Mouse (Mus musculus) heart, embryonic 14.5 days (tissue): ENCODE measurements around the gene Hoxa5. TPM values are rescaled to one million over a fixed set of nuclear protein-coding genes. Genes with fewer than 3 reads are reported as not detected.

ENCODE experiments used
- ATAC-seq: fragments of 200-750 bp; cut with Nextera tagmentation; 2 replicates; pipeline ENCODE4 v1.8.0; 2017; ENCODE audit warnings: low read depth, moderate TSS enrichment; ENCODE audit not compliant: insufficient number of reproducible peaks, insufficient read depth, low FRiP score
- H3K27ac ChIP-seq, 2 experiments: fragments of 200-500 bp in 1 of 2; fragments of 300-500 bp in 1 of 2; sonication (generic) in 1 of 2; replicated peaks in 1 of 2; 2 replicates each; pipeline ENCODE4 v1.5.1; 2012 to 2014; ENCODE audit warnings: low read depth in 2 of 2, low read length in 2 of 2, control low read depth in 1 of 2, mild to moderate bottlenecking in 1 of 2, mixed read lengths in 1 of 2; ENCODE audit not compliant: control insufficient read depth in 1 of 2, insufficient read depth in 1 of 2
- H3K27me3 ChIP-seq: fragments of 300-500 bp; sonication (generic); 2 replicates; pipeline ENCODE4 v1.6.1; 2014; ENCODE audit warnings: mild to moderate bottlenecking, low read length, control low read depth; ENCODE audit not compliant: control insufficient read depth, insufficient read depth
- H3K36me3 ChIP-seq: fragments of 300-500 bp; sonication (generic); 2 replicates; pipeline ENCODE4 v1.6.1; 2014; ENCODE audit warnings: mild to moderate bottlenecking, control low read depth, low read length, mixed read lengths; ENCODE audit not compliant: control insufficient read depth, insufficient read depth
- H3K4me1 ChIP-seq, 2 experiments: fragments of 200-500 bp in 1 of 2; fragments of 300-500 bp in 1 of 2; sonication (generic) in 1 of 2; 2 replicates each; pipeline ENCODE4 v1.6.1; 2012 to 2014; ENCODE audit warnings: low read length in 2 of 2, control low read depth in 1 of 2, mixed read lengths in 1 of 2; ENCODE audit not compliant: control insufficient read depth in 2 of 2, insufficient read depth in 2 of 2
- H3K4me2 ChIP-seq: fragments of 300-500 bp; sonication (generic); 2 replicates; pipeline ENCODE4 v1.6.1; 2014; ENCODE audit warnings: mild to moderate bottlenecking, low read length
- H3K4me3 ChIP-seq, 2 experiments: fragments of 200-500 bp in 1 of 2; fragments of 300-500 bp in 1 of 2; sonication (generic) in 1 of 2; 2 replicates each; pipeline ENCODE4 v1.5.1; 2012 to 2014; ENCODE audit warnings: low read length in 2 of 2, mild to moderate bottlenecking in 2 of 2, control low read depth in 1 of 2, low read depth in 1 of 2, moderate library complexity in 1 of 2; ENCODE audit not compliant: control insufficient read depth in 1 of 2, insufficient read depth in 1 of 2
- H3K9ac ChIP-seq: fragments of 300-500 bp; sonication (generic); 2 replicates; pipeline ENCODE4 v1.6.1; 2014; ENCODE audit warnings: mild to moderate bottlenecking, low read length
- H3K9me3 ChIP-seq: fragments of 300-500 bp; sonication (generic); 2 replicates; pipeline ENCODE4 v1.6.1; 2016; ENCODE audit warnings: low read length, control low read depth; ENCODE audit not compliant: control insufficient read depth
- WGBS: fragments of 180-500 bp; shearing (Covaris S2); extraction: QIAGEN DNeasy Blood & Tissue Kit; methylation state at CpG from one replicate; pipeline ENCODE4 v1.1.7; 2014; 5-methylcytosine and 5-hydroxymethylcytosine counted together
- polyA plus RNA-seq: library from polyadenylated mRNA; unstranded; fragments of >200 nt; fragmentation: Nextera tagmentation; extraction: Ambion mirVana; gene quantifications from 2 replicates; pipeline ENCODE4 v1.2.1, GENCODE M21; 2014

The Hoxa5 gene
- polyA plus RNA-seq, 1 experiment from 2014 or later = 1.3 TPM

GRCm38 (mm10) chr6:52244471-52245039 is 40.2 kb upstream of the Hoxa5 start:
- Histone ChIP-seq H3K4me2 (peak overlapping the region; percentile 33; the same call in 1 of the 2 replicates), H3K27me3 (peaks cover 100% of the 10 kb centered on the region), H3K9ac (no peak overlapping the region), H3K9me3 (no peaks in the 10 kb centered on the region), H3K4me3 (peak overlapping the region in 1 of 2 experiments; percentile 15; a peak in 1 of 4 replicates), H3K27ac (no peak overlapping the region), H3K4me1 (peaks cover 3 to 6% of the 10 kb centered on the region in 2 experiments; a peak in 2 of 4 replicates), H3K36me3 (no peaks in the 10 kb centered on the region)
- no peak for ATAC-seq
- WGBS = 2% methylated on average over 23 of the region's 23 CpGs

- no peak overlapping the region for H3K9ac ChIP-seq
- ATAC-seq = no peak
- H3K4me3 ChIP-seq = no peak overlapping the region
- no peak overlapping the region for H3K4me2 ChIP-seq
- peaks cover 99% of the 10 kb centered on the region for H3K27me3 ChIP-seq
- no peaks in the 10 kb centered on the region for H3K36me3 ChIP-seq
- no peaks in the 10 kb centered on the region for H3K9me3 ChIP-seq
- under 1% methylated on average over 12 of the region's 12 CpGs for WGBS
- H3K27ac ChIP-seq = no peak overlapping the region
- peaks cover 3 to 6% of the 10 kb centered on the region in 2 experiments; a peak in 2 of 4 replicates for H3K4me1 ChIP-seq
Measured at GRCm38 (mm10) chr6:52243681-52244121, 39.3 kb upstream of the Hoxa5 start.

- H3K9ac ChIP-seq = no peak overlapping the region
- H3K4me1 ChIP-seq = peaks cover 3 to 6% of the 10 kb centered on the region in 2 experiments; a peak in 2 of 4 replicates
- no peaks in the 10 kb centered on the region for H3K36me3 ChIP-seq
- H3K4me2 ChIP-seq = no peak overlapping the region
- H3K9me3 ChIP-seq = no peaks in the 10 kb centered on the region
- H3K27me3 ChIP-seq = peaks cover 99% of the 10 kb centered on the region
- ATAC-seq = no peak
- H3K4me3 ChIP-seq = no peak overlapping the region
- no peak overlapping the region for H3K27ac ChIP-seq
- WGBS = 6% methylated on average over 4 of the region's 4 CpGs
Measured at GRCm38 (mm10) chr6:52242801-52243332, 38.5 kb upstream of the Hoxa5 start.

GRCm38 (mm10) chr6:52241001-52241621 is 36.7 kb upstream of the Hoxa5 start:
- no peaks in the 10 kb centered on the region for H3K36me3 ChIP-seq
- H3K4me1 ChIP-seq = peaks cover 3 to 6% of the 10 kb centered on the region in 2 experiments; a peak in 2 of 4 replicates
- peaks cover 99% of the 10 kb centered on the region for H3K27me3 ChIP-seq
- no peak overlapping the region for H3K27ac ChIP-seq
- WGBS = 4% methylated on average over 9 of the region's 9 CpGs
- no peak overlapping the region for H3K9ac ChIP-seq
- H3K4me2 ChIP-seq = no peak overlapping the region
- H3K9me3 ChIP-seq = no peaks in the 10 kb centered on the region
- no peak; the same call in 1 of the 2 replicates for ATAC-seq
- H3K4me3 ChIP-seq = no peak overlapping the region

- WGBS = under 1% methylated on average over 35 of the region's 35 CpGs
- H3K4me2 ChIP-seq = peak within 1 kb of the TSS; percentile 47
- H3K4me3 ChIP-seq = peak within 1 kb of the TSS; percentile 10 to 15; a peak in 2 of 4 replicates
- peaks cover 3 to 6% of the 10 kb centered on the region in 2 experiments; a peak in 2 of 4 replicates for H3K4me1 ChIP-seq
- H3K27me3 ChIP-seq = peaks cover 99% of the 10 kb centered on the region
- H3K36me3 ChIP-seq = no peaks in the 10 kb centered on the region
- no peaks in the 10 kb centered on the region for H3K9me3 ChIP-seq
- H3K27ac ChIP-seq = no peak within 1 kb of the TSS
- no peak for ATAC-seq
- no peak within 1 kb of the TSS for H3K9ac ChIP-seq
Measured at GRCm38 (mm10) chr6:52240389-52241000, 36.1 kb upstream of the Hoxa5 start, which contains the start of gene Hoxa10. Gene Hoxa10, minus strand, starts transcription at chr6:52240854.

GRCm38 (mm10) chr6:52239625-52240388 is 35.4 kb upstream of the Hoxa5 start:
- WGBS = 3% methylated on average over 30 of the region's 30 CpGs
- Histone ChIP-seq H3K27me3 (peaks cover 99% of the 10 kb centered on the region), H3K4me2 (peak overlapping the region; percentile 47), H3K4me3 (peak overlapping the region; percentile 10 to 15; a peak in 2 of 4 replicates), H3K9me3 (no peaks in the 10 kb centered on the region), H3K9ac (no peak overlapping the region), H3K36me3 (no peaks in the 10 kb centered on the region), H3K27ac (no peak overlapping the region), H3K4me1 (peaks cover under 1 to 3% of the 10 kb centered on the region in 2 experiments; a peak in 2 of 4 replicates)
- no peak for ATAC-seq

- H3K4me2 ChIP-seq = no peak overlapping the region
- WGBS = 3% methylated on average over 7 of the region's 7 CpGs
- peaks cover 0 to 3% of the 10 kb centered on the region in 2 experiments; a peak in 2 of 4 replicates for H3K4me1 ChIP-seq
- no peaks in the 10 kb centered on the region for H3K9me3 ChIP-seq
- peaks cover 100% of the 10 kb centered on the region for H3K27me3 ChIP-seq
- H3K27ac ChIP-seq = no peak overlapping the region
- no peaks in the 10 kb centered on the region for H3K36me3 ChIP-seq
- H3K9ac ChIP-seq = no peak overlapping the region
- ATAC-seq = no peak
- no peak overlapping the region for H3K4me3 ChIP-seq
Measured at GRCm38 (mm10) chr6:52238976-52239375, 34.6 kb upstream of the Hoxa5 start.
